Mouse (Mus musculus) ovary, adult 18-20 months (tissue): ENCODE results near the gene Rfpl4.
"Not testable (repeated sequence)": the region's sequence is repeated elsewhere in the genome, so short reads cannot be mapped to it uniquely, and the experiment has no call there.

Source experiments
- DNase-seq: peaks from one replicate; pipeline ENCODE4 v3.0.0; 2022; ENCODE audit warnings: low spot score, mixed read lengths

Rfpl4 gene

GRCm38 (mm10) chr7:5080815-5081214, 35.9 kb downstream of the Rfpl4 start:
- DNase-seq = no peak

GRCm38 (mm10) chr7:5080010-5080751, 36.6 kb downstream of the Rfpl4 start, which contains the start of gene Epn1:
TSS of gene Epn1 (plus strand) at chr7:5080235.
- DNase-seq = peak; percentile 92

- DNase-seq = not testable (repeated sequence)
Observed at GRCm38 (mm10) chr7:5079365-5080009, 37.3 kb downstream of the Rfpl4 start.

GRCm38 (mm10) chr7:5076931-5077330, 39.8 kb downstream of the Rfpl4 start:
- DNase-seq = no peak

- DNase-seq = no peak
Observed at GRCm38 (mm10) chr7:5074984-5075383, 41.8 kb downstream of the Rfpl4 start.

GRCm38 (mm10) chr7:5073586-5073985, 43.2 kb downstream of the Rfpl4 start:
- DNase-seq = no peak

GRCm38 (mm10) chr7:5064886-5065285, 51.9 kb downstream of the Rfpl4 start:
- DNase-seq = no peak

- no peak for DNase-seq
Observed at GRCm38 (mm10) chr7:5062360-5063001, 54.3 kb downstream of the Rfpl4 start.

GRCm38 (mm10) chr7:5061774-5062359, 54.9 kb downstream of the Rfpl4 start, which contains the start of gene U2af2:
TSS of gene U2af2 (plus strand) at chr7:5062143.
- peak; percentile 90 for DNase-seq

- peak; percentile 96 for DNase-seq
Observed at GRCm38 (mm10) chr7:5060944-5061773, 55.6 kb downstream of the Rfpl4 start.

GRCm38 (mm10) chr7:5060239-5060731, 56.5 kb downstream of the Rfpl4 start:
- peak; percentile 72 for DNase-seq
